Mouse (Mus musculus): ENCODE measurements around the gene Cxcl12. TPM values are rescaled to one million over a fixed set of nuclear protein-coding genes. Genes with fewer than 3 reads are reported as not detected.

The Cxcl12 gene
- polyA plus RNA-seq, 1 experiment, result not detected

- Histone ChIP-seq H3K27ac (ENCODE audit: insufficient read depth, low read depth, low read length) (no peak overlapping the region), H3K4me3 (ENCODE audit: insufficient read depth, low read depth, low read length) (no peak overlapping the region), H3K4me1 (ENCODE audit: control insufficient read depth, insufficient read depth, low read length) (peaks cover 9% of the 10 kb centered on the region; the same call in 1 of the 2 replicates)
- 89% methylated on average over 7 of the region's 7 CpGs for WGBS
- TF ChIP-seq POLR2A (IDR thresholded peaks at IDR 0.05; ENCODE audit: insufficient read depth, low read depth, low read length) (no peak), CTCF (IDR thresholded peaks at IDR 0.05; ENCODE audit: insufficient read depth, low read depth, low read length) (no peak)
Measured at GRCm38 (mm10) chr6:117192678-117193077, 24.3 kb downstream of the Cxcl12 start.

GRCm38 (mm10) chr6:117195270-117195669 lies 26.9 kb downstream of the Cxcl12 start:
- TF ChIP-seq CTCF (IDR thresholded peaks at IDR 0.05; ENCODE audit: insufficient read depth, low read depth, low read length) (no peak), POLR2A (IDR thresholded peaks at IDR 0.05; ENCODE audit: insufficient read depth, low read depth, low read length) (no peak)
- 69% methylated on average over 3 of the region's 3 CpGs for WGBS
- no peak overlapping the region for H3K27ac ChIP-seq (ENCODE audit: insufficient read depth, low read depth, low read length)
- no peak overlapping the region for H3K4me3 ChIP-seq (ENCODE audit: insufficient read depth, low read depth, low read length)
- peaks cover 9% of the 10 kb centered on the region; the same call in 1 of the 2 replicates for H3K4me1 ChIP-seq (ENCODE audit: control insufficient read depth, insufficient read depth, low read length)

GRCm38 (mm10) chr6:117198871-117199270 lies 30.5 kb downstream of the Cxcl12 start:
- H3K4me3 ChIP-seq (ENCODE audit: insufficient read depth, low read depth, low read length), result no peak overlapping the region
- H3K27ac ChIP-seq (ENCODE audit: insufficient read depth, low read depth, low read length), result no peak overlapping the region
- 87% methylated on average over 4 of the region's 4 CpGs for WGBS
- H3K4me1 ChIP-seq (ENCODE audit: control insufficient read depth, insufficient read depth, low read length), result peaks cover 9% of the 10 kb centered on the region; the same call in 1 of the 2 replicates
- no peak for TF ChIP-seq CTCF (IDR thresholded peaks at IDR 0.05; ENCODE audit: insufficient read depth, low read depth, low read length)
- no peak for TF ChIP-seq POLR2A (IDR thresholded peaks at IDR 0.05; ENCODE audit: insufficient read depth, low read depth, low read length)

- H3K27ac ChIP-seq (ENCODE audit: insufficient read depth, low read depth, low read length), result no peak overlapping the region
- no peak overlapping the region for H3K4me3 ChIP-seq (ENCODE audit: insufficient read depth, low read depth, low read length)
- 64% methylated on average over 2 of the region's 2 CpGs for WGBS
- peaks cover 9% of the 10 kb centered on the region; the same call in 1 of the 2 replicates for H3K4me1 ChIP-seq (ENCODE audit: control insufficient read depth, insufficient read depth, low read length)
- TF ChIP-seq CTCF (IDR thresholded peaks at IDR 0.05; ENCODE audit: insufficient read depth, low read depth, low read length) (no peak), POLR2A (IDR thresholded peaks at IDR 0.05; ENCODE audit: insufficient read depth, low read depth, low read length) (no peak)
Measured at GRCm38 (mm10) chr6:117199718-117200117, 31.4 kb downstream of the Cxcl12 start.

GRCm38 (mm10) chr6:117200916-117201315 lies 32.6 kb downstream of the Cxcl12 start:
- TF ChIP-seq CTCF (IDR thresholded peaks at IDR 0.05; ENCODE audit: insufficient read depth, low read depth, low read length) (no peak), POLR2A (IDR thresholded peaks at IDR 0.05; ENCODE audit: insufficient read depth, low read depth, low read length) (no peak)
- H3K4me3 ChIP-seq (ENCODE audit: insufficient read depth, low read depth, low read length), result no peak overlapping the region
- 86% methylated on average over 5 of the region's 5 CpGs for WGBS

GRCm38 (mm10) chr6:117201396-117201795 lies 33.1 kb downstream of the Cxcl12 start:
- Histone ChIP-seq H3K4me3 (ENCODE audit: insufficient read depth, low read depth, low read length) (no peak overlapping the region), H3K27ac (ENCODE audit: insufficient read depth, low read depth, low read length) (no peak overlapping the region), H3K4me1 (ENCODE audit: control insufficient read depth, insufficient read depth, low read length) (no peaks in the 10 kb centered on the region)
- 85% methylated on average over 2 of the region's 2 CpGs for WGBS
- TF ChIP-seq CTCF (IDR thresholded peaks at IDR 0.05; ENCODE audit: insufficient read depth, low read depth, low read length), result no peak
- TF ChIP-seq POLR2A (IDR thresholded peaks at IDR 0.05; ENCODE audit: insufficient read depth, low read depth, low read length), result no peak

More at GRCm38 (mm10) chr6:117200916-117201315, 32.6 kb downstream of the Cxcl12 start:
- H3K27ac ChIP-seq (ENCODE audit: insufficient read depth, low read depth, low read length), result no peak overlapping the region
- H3K4me1 ChIP-seq (ENCODE audit: control insufficient read depth, insufficient read depth, low read length), result peaks cover 2% of the 10 kb centered on the region; the same call in 1 of the 2 replicates

GRCm38 (mm10) chr6:117201859-117202258 lies 33.5 kb downstream of the Cxcl12 start:
- Histone ChIP-seq H3K27ac (ENCODE audit: insufficient read depth, low read depth, low read length) (no peak overlapping the region), H3K4me3 (ENCODE audit: insufficient read depth, low read depth, low read length) (no peak overlapping the region), H3K4me1 (ENCODE audit: control insufficient read depth, insufficient read depth, low read length) (no peaks in the 10 kb centered on the region)
- WGBS, result 85% methylated on average over 8 of the region's 8 CpGs
- TF ChIP-seq CTCF (IDR thresholded peaks at IDR 0.05; ENCODE audit: insufficient read depth, low read depth, low read length), result no peak
- no peak for TF ChIP-seq POLR2A (IDR thresholded peaks at IDR 0.05; ENCODE audit: insufficient read depth, low read depth, low read length)

GRCm38 (mm10) chr6:117202856-117203400 lies 34.6 kb downstream of the Cxcl12 start:
- H3K27ac ChIP-seq (ENCODE audit: insufficient read depth, low read depth, low read length), result no peak overlapping the region
- TF ChIP-seq POLR2A (IDR thresholded peaks at IDR 0.05; ENCODE audit: insufficient read depth, low read depth, low read length), result no peak
- TF ChIP-seq CTCF (IDR thresholded peaks at IDR 0.05; ENCODE audit: insufficient read depth, low read depth, low read length), result no peak
- H3K4me1 ChIP-seq (ENCODE audit: control insufficient read depth, insufficient read depth, low read length), result no peaks in the 10 kb centered on the region
- 87% methylated on average over 2 of the region's 2 CpGs for WGBS
- H3K4me3 ChIP-seq (ENCODE audit: insufficient read depth, low read depth, low read length), result no peak overlapping the region

GRCm38 (mm10) chr6:117204112-117204511 lies 35.8 kb downstream of the Cxcl12 start:
- WGBS, result 91% methylated on average over 3 of the region's 3 CpGs
- no peak overlapping the region for H3K4me3 ChIP-seq (ENCODE audit: insufficient read depth, low read depth, low read length)
- no peak overlapping the region for H3K27ac ChIP-seq (ENCODE audit: insufficient read depth, low read depth, low read length)
- TF ChIP-seq CTCF (IDR thresholded peaks at IDR 0.05; ENCODE audit: insufficient read depth, low read depth, low read length) (no peak), POLR2A (IDR thresholded peaks at IDR 0.05; ENCODE audit: insufficient read depth, low read depth, low read length) (no peak)
- H3K4me1 ChIP-seq (ENCODE audit: control insufficient read depth, insufficient read depth, low read length), result no peaks in the 10 kb centered on the region
